Mouse (Mus musculus): ENCODE results near the gene Lck.

Lck gene

GRCm38 (mm10) chr4:129584884-129585608, 11.6 kb upstream of the Lck start:
- peak; percentile 89 to 92 for DNase-seq

- DNase-seq = no peak
These were observed 10.9 kb upstream of the Lck start for GRCm38 (mm10) chr4:129584370-129584769.

DNA sequence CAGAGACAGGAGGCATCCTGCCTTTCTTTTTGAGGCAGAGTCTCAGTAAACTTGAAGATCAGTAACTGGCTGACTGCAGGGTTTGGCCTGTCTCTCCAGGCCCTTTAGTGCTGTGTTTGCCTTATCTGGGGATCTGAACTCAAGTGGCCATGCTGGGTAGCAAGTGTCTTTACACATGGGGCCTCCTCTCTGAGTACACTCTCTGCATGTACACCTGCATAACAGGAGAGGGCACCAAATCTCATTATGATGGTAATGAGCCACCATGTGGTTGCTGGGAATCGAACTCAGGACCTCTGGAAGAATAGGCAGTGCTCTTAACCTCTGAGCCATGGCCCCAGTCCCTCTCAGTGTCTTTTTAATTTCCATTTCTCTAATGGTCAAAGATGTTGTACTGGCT, 8.8 kb upstream of the Lck start:
- DNase-seq = no peak

DNA sequence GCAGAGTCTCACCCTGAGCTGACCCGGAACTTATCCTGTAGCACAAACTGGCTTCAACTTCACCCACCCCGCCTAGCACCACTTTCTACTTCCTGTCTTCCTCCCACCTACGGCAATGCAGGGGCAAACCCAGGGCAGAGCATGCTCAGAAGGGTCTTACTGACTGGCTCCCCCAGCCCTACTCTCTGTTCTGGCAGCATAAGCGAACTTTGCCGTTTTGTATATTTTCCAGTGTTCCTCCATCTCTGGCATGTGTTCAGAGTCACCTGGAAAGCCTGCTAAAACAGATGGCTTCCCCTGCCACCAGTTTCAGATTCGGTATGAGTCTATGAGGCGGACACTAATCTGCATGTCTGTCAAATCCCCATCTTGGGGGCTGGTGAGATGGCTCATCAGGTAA, 6.9 kb upstream of the Lck start:
- DNase-seq = peak; percentile 61 to 78

- DNase-seq = no peak
These were observed 5.0 kb upstream of the Lck start, which contains the start of gene Fam167b for GRCm38 (mm10) chr4:129578466-129578865. Gene Fam167b, minus strand, starts transcription at chr4:129578549.

- DNase-seq = no peak
These were observed 4.2 kb upstream of the Lck start for GRCm38 (mm10) chr4:129577688-129578087.

- peak; percentile 86 for DNase-seq
These were observed 3.5 kb upstream of the Lck start for GRCm38 (mm10) chr4:129576863-129577491.

GRCm38 (mm10) chr4:129575171-129575844, 1.9 kb upstream of the Lck start:
- DNase-seq = peak; percentile 91 to 95

DNA sequence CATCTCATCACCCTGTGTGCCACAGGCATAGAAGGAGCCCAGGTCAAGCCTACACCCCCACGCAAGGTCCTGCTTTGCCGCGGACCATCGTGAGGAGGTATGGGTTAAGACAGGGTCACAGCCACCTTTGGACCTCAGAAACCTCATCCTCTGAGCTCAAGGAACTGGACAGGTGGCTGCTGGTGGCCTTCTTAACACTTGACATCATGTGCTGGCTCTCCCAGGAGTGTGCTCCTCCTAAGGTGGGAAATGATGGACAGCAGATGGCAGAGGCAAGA, 409 bp downstream of the Lck start:
- peak; percentile 29 to 41 for DNase-seq

- peak in 1 of 2 experiments; percentile 29 for DNase-seq
These were observed 977 bp downstream of the Lck start for GRCm38 (mm10) chr4:129572236-129573092.

GRCm38 (mm10) chr4:129571551-129572084, 1.8 kb downstream of the Lck start:
- peak in 1 of 2 experiments; percentile 39 for DNase-seq

- no peak for DNase-seq
These were observed 3.4 kb downstream of the Lck start for GRCm38 (mm10) chr4:129570028-129570427.

- DNase-seq = no peak
These were observed 5.1 kb downstream of the Lck start for GRCm38 (mm10) chr4:129568366-129568765.

DNA sequence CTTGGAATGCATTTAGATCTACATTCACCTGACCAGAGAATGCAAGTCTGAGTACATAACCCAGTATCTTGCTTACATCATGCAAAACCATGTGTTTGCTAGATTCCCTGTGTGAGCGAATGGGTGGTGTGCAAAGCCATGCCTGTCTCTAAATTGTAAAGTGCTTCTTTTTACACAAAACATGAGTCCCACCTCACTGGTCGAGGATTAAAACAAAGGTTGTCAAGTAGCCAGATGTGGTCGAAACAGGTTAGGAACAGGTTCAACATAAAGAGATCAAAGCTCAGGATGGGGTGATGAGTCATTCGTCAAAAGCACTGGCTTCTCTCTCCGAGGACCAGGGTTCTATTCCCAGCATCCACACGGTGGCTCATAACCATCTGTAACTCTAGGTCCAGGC, 8.3 kb downstream of the Lck start:
- no peak for DNase-seq

GRCm38 (mm10) chr4:129563718-129564117, 9.7 kb downstream of the Lck start:
- no peak for DNase-seq

DNA sequence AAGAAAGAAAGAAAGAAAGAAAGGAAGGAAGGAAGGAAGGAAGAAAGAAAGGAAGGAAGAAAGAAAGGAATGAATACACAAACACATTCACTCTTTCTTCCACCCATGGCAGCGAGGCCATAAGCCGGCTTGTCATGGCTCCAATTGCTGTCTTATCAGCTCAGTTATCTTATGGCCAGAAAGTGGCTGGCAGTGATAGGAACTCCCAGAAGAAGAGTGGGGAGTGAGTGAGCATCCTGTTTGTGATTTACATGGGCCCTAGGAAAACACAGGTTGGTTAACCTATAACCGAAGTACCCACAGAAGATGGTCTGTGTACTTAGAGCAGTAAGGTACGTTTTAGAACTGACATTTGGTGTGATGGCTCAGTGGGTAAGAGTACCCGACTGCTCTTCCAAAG, 12.3 kb downstream of the Lck start:
- DNase-seq = no peak

DNA sequence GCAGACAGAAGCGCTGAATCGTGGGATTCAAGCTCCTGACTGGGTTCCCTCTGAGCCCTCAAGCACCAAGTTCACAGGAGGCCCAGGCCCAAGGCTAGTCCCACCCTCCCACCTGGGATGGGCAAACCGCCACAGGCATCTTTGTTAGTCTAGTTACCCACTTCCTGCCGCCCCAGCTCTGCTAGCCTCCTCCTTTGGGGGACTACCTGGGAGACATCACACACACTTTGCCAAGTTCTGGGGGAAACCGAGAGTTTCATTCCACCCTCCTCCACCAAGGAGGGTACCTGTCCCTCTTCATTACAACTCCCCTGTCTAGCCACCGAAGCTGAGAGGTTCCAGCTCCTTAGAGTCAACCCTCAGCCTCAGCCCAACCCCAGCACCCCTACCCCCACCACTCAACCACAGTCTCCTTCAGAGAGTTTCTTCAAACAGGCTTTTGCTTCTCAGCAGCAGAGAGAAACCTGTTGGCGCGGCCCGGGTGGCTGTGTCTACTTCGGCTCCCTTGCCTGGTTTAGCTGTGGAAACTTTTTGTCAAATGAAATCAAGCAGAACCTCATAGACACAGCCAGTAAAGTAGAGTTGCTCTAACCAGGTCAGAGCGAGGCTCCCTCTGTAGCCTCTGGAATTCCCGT, 15.0 kb downstream of the Lck start:
- DNase-seq = peak; percentile 90 to 95

GRCm38 (mm10) chr4:129557256-129557808, 16.1 kb downstream of the Lck start:
- peak; percentile 39 to 51 for DNase-seq

DNA sequence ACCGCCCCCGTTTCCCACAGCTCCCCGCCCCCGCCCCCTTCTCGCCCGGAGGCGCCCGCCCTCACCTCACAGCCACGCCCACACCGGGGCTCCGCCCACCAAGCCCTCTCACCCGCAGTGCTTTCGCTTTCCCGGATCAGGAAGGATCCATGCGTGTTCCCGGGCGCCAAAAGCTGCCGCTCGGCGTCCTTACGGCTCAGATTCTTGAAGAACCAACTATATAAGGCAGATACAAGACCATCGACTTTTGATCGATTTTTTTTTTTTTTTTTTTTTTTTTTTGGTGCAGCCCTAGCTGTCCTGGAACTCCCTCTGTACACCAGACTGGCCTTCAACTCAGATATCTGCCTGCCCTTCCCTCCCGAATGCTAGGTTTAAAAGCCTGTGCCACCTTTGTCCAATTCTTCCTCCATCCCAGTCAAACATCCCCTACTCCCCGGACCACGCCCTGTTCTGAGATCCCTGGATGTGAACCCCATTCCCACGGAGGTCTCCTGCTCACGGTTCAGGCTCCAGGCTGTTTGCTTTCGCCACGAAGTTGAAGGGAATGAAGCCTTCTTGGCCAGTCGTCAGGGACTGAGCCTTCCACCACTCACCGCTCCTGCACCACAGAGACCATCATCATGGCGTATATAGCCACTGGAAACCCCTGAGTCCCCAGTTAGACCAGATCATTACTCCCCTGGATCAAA, 16.8 kb downstream of the Lck start:
- DNase-seq = peak; percentile 93 to 94

DNA sequence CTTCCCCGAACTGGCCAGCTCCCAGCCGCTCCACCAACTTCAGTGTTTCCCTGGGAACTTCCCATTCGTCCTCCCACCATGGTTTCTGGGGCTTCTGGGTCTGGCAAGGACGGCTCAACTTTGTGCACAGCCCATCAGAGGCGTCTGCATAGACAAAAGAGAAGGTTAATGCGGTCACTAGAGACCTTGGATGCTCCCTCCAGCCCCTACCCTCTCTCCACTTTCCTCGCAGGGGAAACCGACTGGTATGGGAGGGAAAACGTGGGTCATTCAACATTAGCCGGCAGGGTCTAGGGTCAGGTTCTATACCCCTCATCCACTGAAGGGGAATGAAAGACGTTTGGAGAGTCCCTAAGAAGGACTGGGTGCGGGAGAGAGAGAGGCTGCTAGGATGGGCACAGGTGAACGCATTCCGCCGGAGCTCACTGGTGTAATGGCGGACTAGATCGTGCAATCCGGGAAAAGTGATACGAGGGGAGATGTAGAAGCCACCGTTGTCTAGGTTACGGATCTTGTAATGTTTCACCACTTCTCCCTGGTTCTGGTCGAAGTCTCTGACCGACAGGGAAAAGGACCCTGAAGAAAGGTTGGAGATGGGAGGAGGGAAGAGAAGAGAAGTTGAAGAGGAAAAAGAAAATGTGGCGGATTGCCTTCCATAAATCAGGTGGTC, 17.4 kb downstream of the Lck start:
- DNase-seq = no peak

DNA sequence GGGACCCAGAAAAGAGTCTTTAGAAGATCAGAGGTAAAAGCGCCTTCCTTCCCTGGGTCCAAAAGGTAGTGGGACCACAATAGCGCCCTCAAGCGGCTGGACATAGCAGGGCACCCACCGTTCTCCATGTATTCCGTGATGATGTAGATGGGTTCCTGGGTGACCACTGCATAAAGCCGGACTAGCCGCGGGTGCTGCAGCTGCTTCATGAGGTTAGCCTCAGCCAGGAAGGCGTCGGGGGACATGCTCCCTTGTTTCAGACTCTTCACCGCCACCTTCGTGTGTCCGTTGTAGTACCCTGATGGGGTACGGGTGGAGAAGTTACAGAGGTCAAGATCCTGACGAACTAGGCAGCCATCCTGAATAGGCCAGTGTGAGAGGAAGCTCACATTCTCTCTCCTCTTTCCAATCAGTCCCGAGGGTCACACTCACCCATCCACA, 18.0 kb downstream of the Lck start:
- peak; percentile 40 to 54 for DNase-seq
